Mouse (Mus musculus) midbrain, embryonic 11.5 days (tissue): ENCODE measurements around the gene Terf2. TPM values are rescaled to one million over a fixed set of nuclear protein-coding genes. Genes with fewer than 3 reads are reported as not detected.
A peak's percentile ranks its signal among the peaks of the same experiment; 100 is the strongest.

ENCODE experiments used
- ATAC-seq: fragments of 200-750 bp; cut with Nextera tagmentation; 2 replicates; pipeline ENCODE4 v1.8.0; 2017; ENCODE audit warnings: moderate TSS enrichment, moderate library complexity; ENCODE audit not compliant: low FRiP score
- DNase-seq: peaks from one replicate; pipeline ENCODE4 v3.0.0; 2015; ENCODE audit warnings: low spot score; ENCODE audit errors: missing footprints
- H3K27ac ChIP-seq: fragments of 300-500 bp; sonication (generic); 2 replicates; pipeline ENCODE4 v1.5.1; 2014; ENCODE audit warnings: low read depth, low read length
- H3K27me3 ChIP-seq: fragments of 300-500 bp; sonication (generic); 2 replicates; pipeline ENCODE4 v1.6.1; 2014; ENCODE audit warnings: mild to moderate bottlenecking, low read length, moderate library complexity, mixed read lengths; ENCODE audit not compliant: control insufficient read depth, insufficient read depth
- H3K36me3 ChIP-seq: fragments of 300-500 bp; sonication (generic); 2 replicates; pipeline ENCODE4 v1.6.1; 2014; ENCODE audit warnings: mild to moderate bottlenecking, low read length, moderate library complexity, mixed read lengths; ENCODE audit not compliant: control insufficient read depth, insufficient read depth
- H3K4me1 ChIP-seq: fragments of 300-500 bp; sonication (generic); 2 replicates; pipeline ENCODE4 v1.6.1; 2014; ENCODE audit warnings: low read length; ENCODE audit not compliant: control insufficient read depth, insufficient read depth
- H3K4me2 ChIP-seq: fragments of 300-500 bp; sonication (generic); 2 replicates; pipeline ENCODE4 v1.6.1; 2014; ENCODE audit warnings: mild to moderate bottlenecking, moderate library complexity
- H3K4me3 ChIP-seq: fragments of 300-500 bp; sonication (generic); 2 replicates; pipeline ENCODE4 v1.5.1; 2014; ENCODE audit warnings: low read depth, low read length
- H3K9ac ChIP-seq: fragments of 300-500 bp; sonication (generic); 2 replicates; pipeline ENCODE4 v1.6.1; 2014; ENCODE audit warnings: low read length
- H3K9me3 ChIP-seq: fragments of 300-500 bp; sonication (generic); 2 replicates; pipeline ENCODE4 v1.6.1; 2016; ENCODE audit warnings: low read length; ENCODE audit not compliant: control insufficient read depth
- WGBS: fragments of 180-500 bp; shearing (Covaris S2); extraction: QIAGEN DNeasy Blood & Tissue Kit; methylation state at CpG from one replicate; pipeline ENCODE4 v1.1.7; 2014; 5-methylcytosine and 5-hydroxymethylcytosine counted together
- polyA plus RNA-seq: library from polyadenylated mRNA; unstranded; fragments of >200 nt; fragmentation: Nextera tagmentation; extraction: Ambion mirVana; gene quantifications from 2 replicates; pipeline ENCODE4 v1.2.1, GENCODE M21; 2014

Terf2 gene
- polyA plus RNA-seq, 1 experiment from 2014 or later: 16.6 TPM

DNA sequence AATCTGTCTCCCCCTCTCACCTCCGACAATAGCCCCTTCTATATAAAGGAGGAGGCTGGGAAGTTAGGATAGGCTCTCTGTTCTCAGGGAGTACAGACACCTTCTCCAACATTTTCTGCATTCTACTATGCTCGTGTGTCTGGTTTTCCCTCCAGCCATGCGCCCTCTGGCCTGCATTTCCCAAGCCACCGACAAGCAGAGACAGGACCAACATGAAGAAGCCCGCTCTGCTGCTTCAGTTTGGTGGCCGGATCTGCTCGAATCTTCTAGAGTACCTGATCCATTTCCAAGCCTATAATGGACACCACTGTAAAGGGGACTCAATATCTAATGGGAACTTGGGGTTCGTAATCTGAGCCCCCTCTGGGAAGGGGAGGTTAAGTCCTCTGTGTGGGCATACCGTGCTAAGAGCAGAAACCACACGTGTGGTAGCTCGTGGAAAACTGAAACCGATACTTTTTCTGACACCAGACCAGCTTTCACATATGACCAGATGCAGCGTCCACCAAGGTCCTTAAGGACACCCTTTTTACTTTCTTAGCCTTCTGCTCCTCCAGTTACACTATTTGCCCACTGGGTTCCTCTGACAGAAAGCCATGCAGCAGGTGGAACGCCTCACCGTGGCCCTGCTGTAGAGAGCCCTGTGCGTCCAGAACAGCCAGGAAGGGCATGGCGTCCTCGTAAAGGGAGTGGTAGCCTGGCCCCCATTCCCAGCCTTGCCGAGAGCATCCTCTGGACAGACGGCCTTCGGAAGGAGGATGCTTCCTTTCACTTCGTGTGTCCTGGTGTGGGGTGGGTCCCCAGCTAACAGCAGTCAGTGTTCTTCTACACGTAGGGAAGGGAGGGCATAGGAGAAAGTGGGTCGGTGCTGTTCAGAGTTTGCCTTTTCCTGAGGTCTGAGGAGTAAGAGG is 36.5 kb upstream of the Terf2 start:
- no peak overlapping the region for H3K4me3 ChIP-seq
- no peak overlapping the region for H3K27ac ChIP-seq
- no peak overlapping the region for H3K4me2 ChIP-seq
- ATAC-seq: no peak
- H3K27me3 ChIP-seq: no peaks in the 10 kb centered on the region
- 88% methylated on average over 24 of the region's 24 CpGs for WGBS
- no peaks in the 10 kb centered on the region for H3K36me3 ChIP-seq
- no peaks in the 10 kb centered on the region for H3K9me3 ChIP-seq
- DNase-seq: peak; percentile 73
- H3K4me1 ChIP-seq: 0 out of 2 replicates have a peak, but pooled peaks cover 2% of the 10 kb centered on the region
- no peak overlapping the region for H3K9ac ChIP-seq

DNA sequence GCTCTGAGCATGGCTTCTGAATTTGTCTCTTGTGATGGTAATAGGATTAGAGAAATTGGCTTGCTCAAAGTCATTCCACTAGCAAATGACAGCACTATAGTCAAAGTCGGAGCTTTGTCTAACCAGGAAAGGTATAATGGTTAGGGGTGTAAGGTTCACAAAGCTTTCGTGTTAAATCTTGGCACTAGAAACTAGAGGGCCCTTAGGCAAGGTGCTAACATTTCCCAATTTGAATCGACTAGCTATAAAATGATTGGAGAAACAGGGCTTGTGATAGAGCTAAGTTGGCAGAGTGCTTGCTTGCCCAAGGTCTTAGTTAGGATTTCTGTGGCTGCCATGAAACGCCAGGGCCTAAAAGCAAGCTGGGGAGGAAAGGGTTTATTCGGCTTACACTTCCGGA is 33.7 kb upstream of the Terf2 start:
- H3K36me3 ChIP-seq: no peaks in the 10 kb centered on the region
- no peak overlapping the region for H3K4me2 ChIP-seq
- no peak overlapping the region for H3K9ac ChIP-seq
- DNase-seq: no peak
- ATAC-seq: no peak
- H3K27me3 ChIP-seq: no peaks in the 10 kb centered on the region
- H3K9me3 ChIP-seq: no peaks in the 10 kb centered on the region
- 73% methylated on average over 6 of the region's 6 CpGs for WGBS
- no peak overlapping the region for H3K27ac ChIP-seq
- no peak overlapping the region for H3K4me3 ChIP-seq
- no peaks in the 10 kb centered on the region for H3K4me1 ChIP-seq

DNA sequence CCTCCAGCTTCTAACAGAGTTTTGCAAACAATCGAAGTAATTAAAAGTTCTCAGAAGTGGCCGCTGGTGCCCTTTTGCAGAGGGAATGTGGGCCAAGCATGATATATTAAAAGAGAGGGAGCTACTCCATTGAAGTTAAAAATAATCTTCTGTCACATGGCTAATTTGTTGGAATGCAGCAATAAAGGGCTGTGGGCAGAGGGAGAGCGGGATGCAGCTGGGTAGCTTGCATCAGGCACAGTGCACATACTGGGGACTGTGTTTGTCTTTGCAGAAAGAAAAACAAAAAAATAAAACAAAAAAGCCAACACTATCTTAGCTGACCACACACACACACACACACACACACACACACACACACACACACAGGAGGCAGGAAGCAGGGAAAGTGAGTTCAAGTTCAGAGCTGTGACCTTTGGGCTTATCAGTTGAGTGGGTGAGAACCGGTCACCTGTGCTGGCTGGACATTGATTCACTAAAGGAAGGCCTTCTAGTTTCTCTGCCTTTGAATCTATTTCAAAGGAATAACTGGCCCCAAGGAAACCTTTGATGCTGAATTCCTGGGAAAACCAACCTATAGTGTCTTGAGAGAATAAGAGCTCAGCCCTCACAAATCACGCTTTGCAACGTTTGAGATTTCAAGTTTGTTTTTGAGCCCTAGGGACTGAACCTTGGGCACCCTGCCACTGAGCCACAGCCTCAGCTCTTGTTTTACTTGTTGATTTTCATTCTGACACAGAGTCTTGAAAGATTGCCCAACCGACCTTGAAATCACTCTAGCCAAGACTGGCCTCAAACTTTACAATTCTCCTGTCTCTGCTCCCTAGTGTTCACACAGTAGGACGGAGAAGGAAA is 33.1 kb upstream of the Terf2 start:
- Histone ChIP-seq H3K27ac (no peak overlapping the region), H3K36me3 (no peaks in the 10 kb centered on the region), H3K9me3 (no peaks in the 10 kb centered on the region), H3K4me1 (no peaks in the 10 kb centered on the region), H3K27me3 (no peaks in the 10 kb centered on the region), H3K4me2 (no peak overlapping the region), H3K9ac (no peak overlapping the region), H3K4me3 (no peak overlapping the region)
- DNase-seq (peak; percentile 81), ATAC-seq (no peak)
- whole genome bisulfite sequencing: 53% methylated on average over 8 of the region's 8 CpGs

DNA sequence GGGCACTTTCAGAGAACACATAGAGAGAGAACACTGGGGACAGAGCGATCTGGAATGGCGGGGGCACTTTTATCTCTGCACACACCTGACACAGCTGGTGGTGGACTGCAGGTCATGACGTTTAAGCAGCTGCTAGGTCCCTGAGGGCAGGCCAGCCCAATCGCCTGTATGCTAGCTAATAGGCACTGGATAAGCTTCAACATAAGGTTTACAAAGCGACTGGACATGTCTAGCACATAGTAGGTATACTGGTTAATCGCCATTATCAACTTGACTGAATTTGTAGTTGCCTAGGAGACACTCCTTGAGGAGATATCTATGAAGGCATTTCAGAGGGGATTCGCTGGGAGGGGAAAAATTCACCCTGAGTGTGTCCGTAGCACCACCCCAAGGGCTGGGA is 28.0 kb upstream of the Terf2 start:
- Histone ChIP-seq H3K9ac (no peak overlapping the region), H3K4me3 (no peak overlapping the region), H3K27ac (no peak overlapping the region), H3K27me3 (no peaks in the 10 kb centered on the region), H3K9me3 (no peaks in the 10 kb centered on the region), H3K4me1 (peaks cover 15% of the 10 kb centered on the region), H3K36me3 (no peaks in the 10 kb centered on the region), H3K4me2 (no peak overlapping the region)
- ATAC-seq (no peak), DNase-seq (peak; percentile 85)
- 69% methylated on average over 8 of the region's 8 CpGs for WGBS

DNA sequence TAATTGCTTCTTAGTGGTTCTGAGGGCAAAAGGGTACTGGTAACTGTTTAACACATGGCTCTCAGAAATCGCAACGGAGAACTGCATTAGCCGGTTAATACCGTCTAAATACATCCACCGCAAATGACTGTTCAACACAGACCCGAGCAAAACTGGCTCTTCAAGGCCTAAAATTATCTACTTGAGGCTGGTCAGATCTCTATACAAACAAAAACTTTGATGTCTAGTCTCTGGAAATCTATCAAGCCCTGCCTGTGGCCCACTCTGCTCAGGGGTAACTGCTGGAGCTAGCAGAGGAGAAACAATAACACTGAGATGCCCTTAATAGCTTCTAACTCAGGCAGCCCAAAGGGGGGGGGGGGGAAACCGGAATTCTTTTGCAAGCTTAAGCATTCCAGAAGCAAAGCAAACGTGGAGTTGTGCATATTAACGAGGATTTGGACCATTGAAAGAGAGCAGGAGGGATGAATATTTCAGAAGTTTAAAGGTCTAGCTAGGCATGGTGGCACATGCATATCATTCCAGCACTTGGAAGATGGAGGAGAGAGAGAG is 26.8 kb upstream of the Terf2 start:
- no peak overlapping the region; the same call in 1 of the 2 replicates for H3K4me2 ChIP-seq
- WGBS: 20% methylated on average over 9 of the region's 9 CpGs
- H3K4me1 ChIP-seq: peaks cover 15% of the 10 kb centered on the region
- H3K27ac ChIP-seq: peak overlapping the region; percentile 52
- no peaks in the 10 kb centered on the region; the same call in 1 of the 2 replicates for H3K27me3 ChIP-seq
- ATAC-seq (peak; percentile 85), DNase-seq (peak; percentile 91)
- no peak overlapping the region; the same call in 1 of the 2 replicates for H3K9ac ChIP-seq
- H3K9me3 ChIP-seq: no peaks in the 10 kb centered on the region
- H3K36me3 ChIP-seq: no peaks in the 10 kb centered on the region
- H3K4me3 ChIP-seq: no peak overlapping the region

DNA sequence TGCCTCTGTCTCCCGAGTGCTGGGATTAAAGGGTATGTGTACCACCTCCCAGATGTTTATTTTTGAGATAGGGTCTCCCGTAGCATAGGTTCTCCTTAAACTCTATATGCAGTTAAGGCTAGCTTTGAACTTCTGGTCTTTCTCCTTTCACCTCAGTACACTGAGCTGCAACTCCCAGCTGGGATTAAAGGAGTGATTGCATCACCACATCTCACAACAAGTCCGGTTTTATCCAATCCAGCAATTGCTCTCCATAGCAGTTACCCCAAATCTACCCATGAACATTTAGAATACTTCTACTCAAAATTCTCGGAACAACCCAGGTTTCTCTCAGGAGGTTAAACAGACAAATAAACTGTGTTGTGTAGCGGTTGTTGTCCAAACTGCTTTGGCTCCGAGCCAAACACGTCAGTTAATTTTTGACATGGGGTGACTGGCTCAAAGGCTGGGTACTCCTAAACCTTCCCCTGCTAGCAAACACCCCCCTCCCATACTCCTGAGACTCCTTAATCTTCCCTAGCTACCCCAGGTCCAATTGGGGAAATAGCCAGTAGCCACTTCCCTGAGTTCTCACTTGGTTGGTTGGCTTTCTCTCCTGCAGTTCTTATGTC is 25.4 kb upstream of the Terf2 start:
- DNase-seq: no peak
- Histone ChIP-seq H3K9ac (no peak overlapping the region), H3K36me3 (no peaks in the 10 kb centered on the region), H3K4me3 (no peak overlapping the region), H3K27ac (no peak overlapping the region), H3K4me2 (no peak overlapping the region), H3K9me3 (no peaks in the 10 kb centered on the region), H3K4me1 (peaks cover 15% of the 10 kb centered on the region), H3K27me3 (no peaks in the 10 kb centered on the region; the same call in 1 of the 2 replicates)
- 92% methylated on average over 7 of the region's 7 CpGs for WGBS
- no peak for ATAC-seq

DNA sequence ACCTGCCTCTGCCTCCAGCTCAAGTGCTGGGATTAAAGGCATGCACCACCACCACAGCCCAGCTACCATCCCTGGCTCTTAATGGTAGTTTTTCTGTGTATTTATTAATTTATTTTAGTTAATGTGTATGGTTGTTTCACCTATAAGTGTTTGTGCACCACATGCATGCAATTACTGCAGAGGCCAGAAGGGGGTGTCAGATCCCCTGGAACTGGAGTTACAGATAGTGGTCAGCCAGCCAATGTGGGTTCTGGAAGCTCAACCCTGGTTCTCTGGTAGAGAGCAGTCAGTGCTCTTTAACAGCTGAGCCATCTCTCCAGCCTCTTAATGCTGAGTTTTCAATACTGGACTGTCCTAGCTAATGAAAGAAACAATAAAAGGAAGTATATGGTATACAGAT is 24.5 kb upstream of the Terf2 start:
- Histone ChIP-seq H3K9me3 (no peaks in the 10 kb centered on the region), H3K4me2 (no peak overlapping the region), H3K27me3 (no peaks in the 10 kb centered on the region; the same call in 1 of the 2 replicates), H3K4me3 (no peak overlapping the region), H3K9ac (no peak overlapping the region), H3K4me1 (peaks cover 15% of the 10 kb centered on the region), H3K36me3 (no peaks in the 10 kb centered on the region), H3K27ac (no peak overlapping the region)
- no peak for ATAC-seq
- DNase-seq: peak; percentile 70

DNA sequence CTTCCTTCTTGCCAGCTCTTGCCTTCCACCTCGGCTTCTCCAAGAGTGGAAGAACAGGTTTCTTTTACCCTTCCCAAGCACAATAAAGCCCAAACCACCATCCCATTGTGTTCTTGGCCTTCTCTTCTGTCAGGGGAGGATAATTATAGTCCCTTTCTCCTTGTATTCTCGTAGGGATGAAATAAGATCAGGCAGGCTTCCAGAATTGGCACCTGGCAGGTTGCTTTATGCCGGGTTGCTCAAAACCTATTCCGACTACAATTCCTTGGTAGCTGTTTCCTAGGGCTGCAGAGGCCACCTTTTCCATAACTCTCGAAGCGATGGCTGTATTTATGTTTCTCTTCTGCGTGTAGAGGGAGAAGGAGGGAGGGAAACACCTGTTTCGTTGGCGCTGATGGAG is 23.1 kb upstream of the Terf2 start:
- Histone ChIP-seq H3K27me3 (no peaks in the 10 kb centered on the region; the same call in 1 of the 2 replicates), H3K27ac (no peak overlapping the region), H3K9ac (no peak overlapping the region), H3K4me2 (no peak overlapping the region), H3K36me3 (no peaks in the 10 kb centered on the region), H3K4me1 (peaks cover 15% of the 10 kb centered on the region), H3K9me3 (no peaks in the 10 kb centered on the region), H3K4me3 (no peak overlapping the region)
- DNase-seq (peak; percentile 37), ATAC-seq (no peak)
- 78% methylated on average over 9 of the region's 9 CpGs for WGBS
